Mouse (Mus musculus) limb, embryonic 12.5 days (tissue): ENCODE results near the gene Chrm5. TPM values are rescaled to one million over a fixed set of nuclear protein-coding genes. Genes with fewer than 3 reads are reported as not detected.
"Not testable (repeated sequence)": the region's sequence is repeated elsewhere in the genome, so short reads cannot be mapped to it uniquely, and the experiment has no call there.

Experiments
- ATAC-seq: fragments of 200-750 bp; cut with Nextera tagmentation; 2 replicates; pipeline ENCODE4 v1.8.0; 2017; ENCODE audit warnings: low read depth, moderate TSS enrichment; ENCODE audit not compliant: insufficient number of reproducible peaks, insufficient read depth, low FRiP score, low TSS enrichment
- H3K27ac ChIP-seq: fragments of 300-500 bp; sonication (generic); 2 replicates; pipeline ENCODE4 v1.5.1; 2016; ENCODE audit warnings: mild to moderate bottlenecking, moderate library complexity
- H3K27me3 ChIP-seq: fragments of 300-500 bp; sonication (generic); 2 replicates; pipeline ENCODE4 v1.6.1; 2016; ENCODE audit warnings: mild to moderate bottlenecking, moderate library complexity
- H3K36me3 ChIP-seq: fragments of 300-500 bp; sonication (generic); 2 replicates; pipeline ENCODE4 v1.6.1; 2016; ENCODE audit warnings: mild to moderate bottlenecking, moderate library complexity
- H3K4me1 ChIP-seq: fragments of 300-500 bp; sonication (generic); replicated peaks from 2 replicates; pipeline ENCODE4 v1.6.1; 2016
- H3K4me2 ChIP-seq: fragments of 300-500 bp; sonication (generic); 2 replicates; pipeline ENCODE4 v1.6.1; 2016; ENCODE audit warnings: mild to moderate bottlenecking, moderate library complexity
- H3K4me3 ChIP-seq: fragments of 300-500 bp; sonication (generic); replicated peaks from 2 replicates; pipeline ENCODE4 v1.5.1; 2016; ENCODE audit warnings: mild to moderate bottlenecking
- H3K9ac ChIP-seq: fragments of 300-500 bp; sonication (generic); replicated peaks from 2 replicates; pipeline ENCODE4 v1.6.1; 2016; ENCODE audit warnings: mild to moderate bottlenecking, moderate library complexity
- H3K9me3 ChIP-seq: fragments of 300-500 bp; sonication (generic); 2 replicates; pipeline ENCODE4 v1.6.1; 2016; ENCODE audit warnings: mild to moderate bottlenecking, moderate library complexity
- WGBS: fragments of 180-500 bp; shearing (Covaris S2); methylation state at CpG from one replicate; pipeline ENCODE4 v1.1.7; 2016; 5-methylcytosine and 5-hydroxymethylcytosine counted together
- polyA plus RNA-seq: library from polyadenylated mRNA; unstranded; fragments of >200 nt; fragmentation: Nextera tagmentation; extraction: Ambion mirVana; gene quantifications from 2 replicates; pipeline ENCODE4 v1.2.1, GENCODE M21; 2016

Gene Chrm5
- polyA plus RNA-seq, 1 experiment from 2014 or later: not detected

DNA sequence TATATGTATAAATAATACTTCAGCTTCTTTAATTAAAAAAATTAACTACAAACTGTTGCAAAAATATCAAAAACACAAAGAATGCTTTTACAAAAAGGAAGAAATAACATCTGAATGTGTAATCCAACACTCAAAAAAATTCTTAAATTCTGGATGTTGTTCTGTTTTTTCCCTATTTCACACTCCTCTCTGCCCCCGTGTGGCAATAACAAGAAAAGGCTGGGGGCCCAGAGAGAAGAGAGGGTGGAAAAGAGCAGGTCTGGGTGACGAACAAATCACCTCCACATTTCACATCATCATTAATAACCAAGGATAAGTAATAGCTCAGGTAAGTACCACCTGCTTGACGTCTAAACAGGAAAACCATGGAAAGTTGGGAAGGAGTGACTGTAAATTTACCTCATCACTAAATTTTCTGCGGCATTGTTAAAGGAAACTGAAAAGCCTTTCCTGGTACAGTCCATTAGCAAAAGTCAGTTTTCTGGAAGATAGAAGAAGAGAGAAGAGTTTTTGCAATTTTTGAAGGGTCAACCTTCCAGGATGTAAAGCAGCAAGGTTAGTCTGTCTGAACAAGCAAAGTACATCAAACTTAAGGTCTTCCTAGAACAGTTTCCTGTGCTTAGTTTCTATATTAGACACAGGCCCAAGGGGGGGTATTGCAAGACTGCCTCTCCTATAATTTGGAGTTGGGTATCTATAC, 30.8 kb downstream of the Chrm5 start:
- Histone ChIP-seq H3K4me3 (no peak overlapping the region), H3K4me2 (no peak overlapping the region), H3K9me3 (no peaks in the 10 kb centered on the region), H3K4me1 (0 out of 2 replicates have a peak, but pooled peaks cover 3% of the 10 kb centered on the region), H3K36me3 (no peaks in the 10 kb centered on the region), H3K27ac (no peak overlapping the region), H3K27me3 (no peaks in the 10 kb centered on the region), H3K9ac (no peak overlapping the region)
- WGBS: 37% methylated on average over 4 of the region's 4 CpGs
- no peak for ATAC-seq

DNA sequence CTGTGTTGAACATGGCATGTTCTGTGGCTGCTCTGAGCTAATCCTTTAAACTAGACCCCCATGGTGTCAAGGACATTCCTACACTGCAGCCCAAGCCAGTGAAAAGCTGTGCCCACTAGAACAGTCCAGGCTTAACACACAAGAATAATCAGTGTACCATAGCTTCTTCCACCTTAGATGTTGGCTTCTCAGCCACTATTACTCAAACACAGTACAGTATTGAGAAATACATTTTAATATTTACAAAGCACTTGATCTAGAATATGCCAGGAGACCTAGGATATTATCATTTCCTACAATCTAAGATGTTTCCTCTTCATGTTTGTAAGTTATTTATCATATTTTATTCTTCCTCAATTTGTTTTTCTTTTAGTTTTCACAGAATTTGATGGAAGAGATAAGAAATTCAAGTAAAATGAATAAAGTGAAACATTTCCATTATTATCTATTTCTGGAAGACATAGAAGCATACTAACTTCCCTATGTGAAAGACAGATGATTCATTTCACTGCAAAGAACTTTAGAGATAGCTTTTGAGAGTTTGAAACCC, 32.0 kb downstream of the Chrm5 start:
- Histone ChIP-seq H3K9ac (no peak overlapping the region), H3K36me3 (no peaks in the 10 kb centered on the region), H3K4me1 (no peaks in the 10 kb centered on the region), H3K4me2 (no peak overlapping the region), H3K27me3 (no peaks in the 10 kb centered on the region), H3K4me3 (no peak overlapping the region), H3K27ac (no peak overlapping the region), H3K9me3 (no peaks in the 10 kb centered on the region)
- ATAC-seq: no peak

DNA sequence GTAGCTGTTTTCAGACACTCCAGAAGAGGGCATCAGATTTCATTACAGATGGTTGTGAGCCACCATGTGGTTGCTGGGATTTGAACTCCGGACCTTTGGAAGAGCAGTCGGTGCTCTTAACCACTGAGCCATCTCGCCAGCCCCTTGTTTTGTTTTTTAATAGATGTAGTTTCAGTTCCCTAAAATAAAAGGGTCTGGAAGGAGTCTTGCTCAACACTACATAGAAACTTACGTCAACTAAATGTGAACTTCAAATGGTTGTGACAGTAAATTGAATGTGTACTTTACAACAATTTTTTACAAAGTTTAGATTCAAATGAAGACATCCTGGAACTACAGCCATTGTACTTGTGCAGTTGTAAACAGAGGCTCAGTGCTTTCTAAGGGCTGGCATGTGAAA, 32.5 kb downstream of the Chrm5 start:
- not testable (repeated sequence) for H3K36me3 ChIP-seq, ATAC-seq, H3K27me3 ChIP-seq, H3K4me1 ChIP-seq, H3K9me3 ChIP-seq, H3K4me3 ChIP-seq, H3K27ac ChIP-seq, H3K9ac ChIP-seq, H3K4me2 ChIP-seq
- WGBS: 81% methylated on average over 4 of the region's 4 CpGs

DNA sequence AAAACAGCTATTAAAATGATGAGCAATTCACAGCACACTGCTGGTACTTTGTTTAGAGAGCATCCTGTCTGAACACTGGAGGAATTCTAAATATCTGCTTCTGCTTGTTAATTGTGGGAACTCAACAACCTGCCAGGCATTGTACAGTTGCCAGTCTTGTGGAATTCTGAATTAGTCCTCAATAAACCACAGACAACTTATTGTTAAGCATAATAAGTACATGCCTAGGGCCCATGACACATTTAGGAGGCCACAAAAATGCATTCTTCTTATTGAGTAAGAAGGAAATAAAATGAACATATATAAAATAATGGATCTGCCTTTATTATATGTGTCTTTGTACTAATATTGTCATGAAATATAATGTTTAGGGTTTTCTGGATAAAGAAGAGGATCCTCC, 35.1 kb downstream of the Chrm5 start:
- H3K9ac ChIP-seq: no peak overlapping the region
- no peak for ATAC-seq
- H3K27me3 ChIP-seq: no peaks in the 10 kb centered on the region
- no peaks in the 10 kb centered on the region for H3K9me3 ChIP-seq
- no peaks in the 10 kb centered on the region for H3K36me3 ChIP-seq
- H3K4me2 ChIP-seq: no peak overlapping the region
- no peaks in the 10 kb centered on the region for H3K4me1 ChIP-seq
- no peak overlapping the region for H3K4me3 ChIP-seq
- H3K27ac ChIP-seq: no peak overlapping the region

DNA sequence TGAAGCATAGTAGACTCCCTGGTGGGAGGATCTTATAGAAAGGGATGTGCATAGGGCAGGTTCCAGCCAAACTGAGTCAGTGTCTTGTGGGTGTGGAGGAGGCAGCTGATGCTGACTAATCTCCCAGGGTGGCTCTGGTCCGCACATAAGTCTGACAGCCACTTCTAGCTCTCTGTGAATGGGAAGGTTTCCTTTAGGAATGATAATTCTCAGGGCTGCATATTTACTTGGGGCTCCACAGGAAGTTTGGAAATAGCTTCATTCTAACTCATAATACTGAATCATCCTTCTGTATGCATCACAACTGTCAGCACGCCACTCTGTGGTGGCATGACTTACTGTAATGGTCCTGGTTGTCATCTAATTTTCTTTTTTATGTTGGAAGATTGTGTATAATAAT, 37.1 kb downstream of the Chrm5 start:
- no peak overlapping the region for H3K4me3 ChIP-seq
- 71% methylated on average over 2 of the region's 2 CpGs for WGBS
- no peak for ATAC-seq
- no peak overlapping the region for H3K4me2 ChIP-seq
- no peak overlapping the region for H3K9ac ChIP-seq
- H3K27me3 ChIP-seq: no peaks in the 10 kb centered on the region
- H3K36me3 ChIP-seq: no peaks in the 10 kb centered on the region
- H3K27ac ChIP-seq: no peak overlapping the region
- H3K4me1 ChIP-seq: no peaks in the 10 kb centered on the region
- H3K9me3 ChIP-seq: no peaks in the 10 kb centered on the region

DNA sequence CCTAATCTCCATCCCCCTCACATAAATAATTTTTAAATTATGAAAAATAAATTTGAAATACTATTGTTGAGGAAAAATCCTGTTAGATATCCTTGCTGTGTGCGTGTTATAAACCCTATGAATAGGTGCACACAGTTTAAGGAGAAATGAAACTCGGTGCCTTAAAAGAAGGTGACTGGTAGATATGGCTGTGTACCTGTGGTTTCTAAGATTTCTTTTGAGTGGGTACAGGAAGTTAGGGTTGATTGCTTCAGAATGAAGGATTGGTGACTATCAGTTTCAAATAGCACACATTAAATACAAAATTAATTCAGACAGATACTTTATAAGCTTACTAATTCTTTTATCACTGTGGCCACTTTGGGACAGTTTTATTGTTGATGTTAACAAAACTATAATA, 43.0 kb downstream of the Chrm5 start:
- H3K27me3 ChIP-seq: no peaks in the 10 kb centered on the region
- no peak for ATAC-seq
- H3K4me1 ChIP-seq: no peaks in the 10 kb centered on the region
- H3K9me3 ChIP-seq: no peaks in the 10 kb centered on the region
- H3K36me3 ChIP-seq: no peaks in the 10 kb centered on the region
- 90% methylated on average over 2 of the region's 2 CpGs for WGBS
- H3K4me3 ChIP-seq: no peak overlapping the region
- H3K27ac ChIP-seq: no peak overlapping the region
- H3K4me2 ChIP-seq: no peak overlapping the region
- H3K9ac ChIP-seq: no peak overlapping the region

DNA sequence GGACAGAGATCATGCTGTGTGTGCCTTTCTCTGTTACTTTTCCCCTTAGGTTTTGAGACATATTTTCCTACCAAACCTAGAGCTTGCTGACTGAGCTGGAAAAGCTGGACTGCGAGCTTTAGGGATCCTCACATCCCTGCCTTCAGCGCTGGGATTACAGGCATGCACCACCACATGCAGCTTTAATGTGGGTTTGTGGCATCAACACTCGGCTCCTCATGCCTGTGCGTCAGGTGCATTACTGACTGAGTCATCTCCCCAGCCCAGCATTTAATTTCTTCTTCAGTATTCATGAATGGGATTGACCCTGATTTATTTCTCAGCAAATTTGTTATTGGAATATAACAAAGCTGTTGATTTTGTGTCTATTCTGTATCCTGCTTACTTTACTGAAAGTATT, 44.3 kb downstream of the Chrm5 start:
- no peak for ATAC-seq
- 79% methylated on average over 4 of the region's 4 CpGs for WGBS
- Histone ChIP-seq H3K27ac (no peak overlapping the region), H3K9ac (no peak overlapping the region), H3K4me2 (no peak overlapping the region), H3K27me3 (no peaks in the 10 kb centered on the region), H3K4me1 (no peaks in the 10 kb centered on the region), H3K36me3 (no peaks in the 10 kb centered on the region), H3K9me3 (no peaks in the 10 kb centered on the region), H3K4me3 (no peak overlapping the region)

DNA sequence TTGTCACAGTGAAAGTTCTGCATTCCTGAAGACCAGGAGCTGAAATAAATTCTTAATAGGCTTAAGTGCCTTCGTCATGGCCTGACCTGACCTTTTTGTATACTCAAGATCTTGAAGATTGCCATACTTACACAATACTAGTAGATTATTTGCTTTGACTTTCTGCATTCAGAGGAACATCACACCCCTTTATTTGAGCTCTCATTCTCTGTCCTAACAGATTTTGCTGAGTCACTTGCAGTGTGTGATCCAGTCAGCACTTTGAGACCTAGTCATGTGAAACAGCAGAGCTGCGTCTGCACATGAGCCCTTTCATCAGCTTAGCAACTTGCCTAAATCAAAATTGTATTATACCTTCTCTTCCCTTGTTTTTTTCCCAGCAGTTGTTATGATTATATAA, 47.2 kb downstream of the Chrm5 start:
- no peak overlapping the region for H3K9ac ChIP-seq
- WGBS: 81% methylated on average over 2 of the region's 2 CpGs
- no peak overlapping the region for H3K4me3 ChIP-seq
- no peaks in the 10 kb centered on the region for H3K36me3 ChIP-seq
- no peaks in the 10 kb centered on the region for H3K9me3 ChIP-seq
- H3K27ac ChIP-seq: no peak overlapping the region
- no peak overlapping the region for H3K4me2 ChIP-seq
- no peaks in the 10 kb centered on the region for H3K4me1 ChIP-seq
- ATAC-seq: no peak
- no peaks in the 10 kb centered on the region for H3K27me3 ChIP-seq

DNA sequence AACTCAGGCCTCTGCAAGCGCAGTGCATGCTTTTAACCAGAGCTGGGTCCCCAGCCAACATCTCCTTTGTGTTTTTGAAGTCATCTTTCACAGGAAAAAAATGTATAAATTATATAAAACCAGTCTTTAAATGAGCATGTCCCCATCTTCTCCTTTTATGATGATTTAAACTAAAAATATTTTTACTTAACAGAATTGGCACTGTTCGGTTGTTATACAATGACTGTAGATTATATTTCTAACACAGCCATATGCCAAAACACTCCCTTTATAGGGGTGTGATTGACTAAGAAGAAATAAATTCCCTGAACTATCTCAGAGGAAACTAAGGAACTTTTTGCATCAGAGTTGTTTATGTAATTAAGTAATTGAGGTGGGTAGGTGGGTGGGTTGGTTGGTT, 48.0 kb downstream of the Chrm5 start:
- Histone ChIP-seq H3K27ac (no peak overlapping the region), H3K9ac (no peak overlapping the region), H3K4me1 (no peaks in the 10 kb centered on the region), H3K27me3 (no peaks in the 10 kb centered on the region), H3K9me3 (no peaks in the 10 kb centered on the region), H3K4me2 (no peak overlapping the region), H3K4me3 (no peak overlapping the region), H3K36me3 (no peaks in the 10 kb centered on the region)
- 90% methylated on average over 2 of the region's 2 CpGs for WGBS
- no peak for ATAC-seq

DNA sequence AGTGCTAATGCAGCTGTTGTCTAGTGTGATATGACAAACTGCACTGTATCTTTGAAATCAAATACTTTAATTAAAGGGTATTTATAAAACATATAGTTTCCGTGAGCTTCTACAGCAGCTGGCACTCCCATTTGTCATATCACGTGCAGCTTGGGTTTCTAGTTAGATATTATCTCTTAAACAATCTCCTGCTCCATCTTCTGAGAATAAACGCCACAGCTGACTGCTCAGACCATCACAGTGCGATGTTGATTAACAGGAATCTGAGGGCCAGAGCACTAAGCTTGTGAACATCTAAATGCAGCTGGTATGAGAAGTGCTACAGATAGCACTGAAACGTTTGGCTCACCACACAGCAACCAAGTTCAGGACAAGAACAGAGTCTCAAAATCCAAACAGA, 50.2 kb downstream of the Chrm5 start:
- no peak overlapping the region for H3K4me3 ChIP-seq
- no peak overlapping the region for H3K4me2 ChIP-seq
- H3K4me1 ChIP-seq: no peaks in the 10 kb centered on the region
- WGBS: 66% methylated on average over 5 of the region's 5 CpGs
- no peaks in the 10 kb centered on the region for H3K9me3 ChIP-seq
- no peak overlapping the region for H3K9ac ChIP-seq
- ATAC-seq: no peak
- H3K27ac ChIP-seq: no peak overlapping the region
- H3K36me3 ChIP-seq: no peaks in the 10 kb centered on the region
- H3K27me3 ChIP-seq: no peaks in the 10 kb centered on the region

DNA sequence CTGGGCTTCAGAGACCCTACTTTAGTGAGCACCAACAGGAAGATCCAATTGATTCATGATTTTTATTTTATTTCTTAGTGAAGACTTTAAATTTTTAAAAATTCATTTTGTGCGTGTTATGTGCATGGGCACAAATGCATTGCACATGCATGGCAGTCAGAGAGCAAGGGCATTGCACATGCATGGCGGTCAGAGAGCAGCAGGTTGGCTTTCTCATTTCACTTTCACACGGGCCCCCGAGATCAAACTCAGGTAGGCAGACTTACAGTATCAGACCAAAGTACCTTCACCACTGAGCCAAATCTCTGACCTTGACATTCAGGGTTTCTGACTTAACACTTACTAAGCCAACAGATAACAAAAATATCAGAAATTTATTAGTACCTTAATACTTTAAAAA, 50.9 kb downstream of the Chrm5 start:
- ATAC-seq: no peak
- Histone ChIP-seq H3K27me3 (no peaks in the 10 kb centered on the region), H3K9me3 (no peaks in the 10 kb centered on the region), H3K4me2 (no peak overlapping the region), H3K4me1 (no peaks in the 10 kb centered on the region), H3K36me3 (no peaks in the 10 kb centered on the region), H3K27ac (no peak overlapping the region), H3K9ac (no peak overlapping the region), H3K4me3 (no peak overlapping the region)
- WGBS: 92% methylated on average over 4 of the region's 4 CpGs
